Mouse (Mus musculus): ENCODE data around the gene Car9.
"Not testable (repeated sequence)": the region's sequence is repeated elsewhere in the genome, so short reads cannot be mapped to it uniquely, and the experiment has no call there.

The Car9 gene

GRCm38 (mm10) chr4:43528487-43528886, 21.7 kb downstream of the Car9 start:
- DNase-seq (ENCODE audit: low read depth), result peak; percentile 31

GRCm38 (mm10) chr4:43530081-43530501, 23.3 kb downstream of the Car9 start:
- peak; percentile 35 for DNase-seq (ENCODE audit: low read depth)

- peak; percentile 87 for DNase-seq (ENCODE audit: low read depth)
Measured at GRCm38 (mm10) chr4:43530581-43530980, 23.8 kb downstream of the Car9 start.

GRCm38 (mm10) chr4:43533270-43533669, 26.5 kb downstream of the Car9 start:
- no peak for DNase-seq (ENCODE audit: low read depth)

- DNase-seq (ENCODE audit: low read depth), result no peak
Measured at GRCm38 (mm10) chr4:43535628-43536027, 28.9 kb downstream of the Car9 start.

- DNase-seq (ENCODE audit: low read depth), result no peak
Measured at GRCm38 (mm10) chr4:43536031-43536430, 29.3 kb downstream of the Car9 start.

- no peak for DNase-seq (ENCODE audit: low read depth)
Measured at GRCm38 (mm10) chr4:43542044-43542443, 35.3 kb downstream of the Car9 start.

GRCm38 (mm10) chr4:43546375-43547047, 39.7 kb downstream of the Car9 start:
- no peak for DNase-seq (ENCODE audit: low read depth)

GRCm38 (mm10) chr4:43547160-43547559, 40.4 kb downstream of the Car9 start:
- DNase-seq (ENCODE audit: low read depth), result no peak

- DNase-seq (ENCODE audit: low read depth), result no peak
Measured at GRCm38 (mm10) chr4:43549055-43549454, 42.3 kb downstream of the Car9 start.

- DNase-seq (ENCODE audit: low read depth), result not testable (repeated sequence)
Measured at GRCm38 (mm10) chr4:43551854-43552253, 45.1 kb downstream of the Car9 start.

GRCm38 (mm10) chr4:43552437-43552836, 45.7 kb downstream of the Car9 start:
- no peak for DNase-seq (ENCODE audit: low read depth)

- no peak for DNase-seq (ENCODE audit: low read depth)
Measured at GRCm38 (mm10) chr4:43553891-43554290, 47.1 kb downstream of the Car9 start.

GRCm38 (mm10) chr4:43555926-43556325, 49.2 kb downstream of the Car9 start:
- no peak for DNase-seq (ENCODE audit: low read depth)

GRCm38 (mm10) chr4:43558028-43558630, 51.4 kb downstream of the Car9 start:
- DNase-seq (ENCODE audit: low read depth), result peak; percentile 71

GRCm38 (mm10) chr4:43558631-43559356, 52.0 kb downstream of the Car9 start:
- DNase-seq (ENCODE audit: low read depth), result peak; percentile 85

GRCm38 (mm10) chr4:43559519-43560242, 52.9 kb downstream of the Car9 start:
- DNase-seq (ENCODE audit: low read depth), result no peak

- peak; percentile 40 for DNase-seq (ENCODE audit: low read depth)
Measured at GRCm38 (mm10) chr4:43560243-43560611, 53.5 kb downstream of the Car9 start.

GRCm38 (mm10) chr4:43560976-43561375, 54.2 kb downstream of the Car9 start:
- no peak for DNase-seq (ENCODE audit: low read depth)

- DNase-seq (ENCODE audit: low read depth), result no peak
Measured at GRCm38 (mm10) chr4:43561436-43561996, 54.8 kb downstream of the Car9 start.

GRCm38 (mm10) chr4:43561997-43562768, 55.4 kb downstream of the Car9 start, which contains the start of the genes Creb3 and Tln1:
Gene Creb3, plus strand, starts transcription at chr4:43562332.
Gene Tln1, minus strand, starts transcription at chr4:43562691.
- DNase-seq (ENCODE audit: low read depth), result peak; percentile 95

All from NIH3T3 (cell line).